Mouse (Mus musculus) cortical plate, adult 2 months (tissue): ENCODE measurements around the gene Mcoln2.

Experiments used
- CTCF ChIP-seq: fragments of 200-500 bp; IDR thresholded peaks from 2 replicates; pipeline ENCODE4 v1.5.1; 2011; ENCODE audit warnings: mild to moderate bottlenecking, control low read depth, low read length; ENCODE audit not compliant: insufficient read depth; ENCODE audit errors: extremely low read depth
- POLR2A ChIP-seq: fragments of 200-500 bp; IDR thresholded peaks from 2 replicates; pipeline ENCODE4 v1.6.1; 2011; ENCODE audit warnings: mild to moderate bottlenecking, low read length, control low read depth; ENCODE audit not compliant: insufficient read depth; ENCODE audit errors: extremely low read depth

DNA sequence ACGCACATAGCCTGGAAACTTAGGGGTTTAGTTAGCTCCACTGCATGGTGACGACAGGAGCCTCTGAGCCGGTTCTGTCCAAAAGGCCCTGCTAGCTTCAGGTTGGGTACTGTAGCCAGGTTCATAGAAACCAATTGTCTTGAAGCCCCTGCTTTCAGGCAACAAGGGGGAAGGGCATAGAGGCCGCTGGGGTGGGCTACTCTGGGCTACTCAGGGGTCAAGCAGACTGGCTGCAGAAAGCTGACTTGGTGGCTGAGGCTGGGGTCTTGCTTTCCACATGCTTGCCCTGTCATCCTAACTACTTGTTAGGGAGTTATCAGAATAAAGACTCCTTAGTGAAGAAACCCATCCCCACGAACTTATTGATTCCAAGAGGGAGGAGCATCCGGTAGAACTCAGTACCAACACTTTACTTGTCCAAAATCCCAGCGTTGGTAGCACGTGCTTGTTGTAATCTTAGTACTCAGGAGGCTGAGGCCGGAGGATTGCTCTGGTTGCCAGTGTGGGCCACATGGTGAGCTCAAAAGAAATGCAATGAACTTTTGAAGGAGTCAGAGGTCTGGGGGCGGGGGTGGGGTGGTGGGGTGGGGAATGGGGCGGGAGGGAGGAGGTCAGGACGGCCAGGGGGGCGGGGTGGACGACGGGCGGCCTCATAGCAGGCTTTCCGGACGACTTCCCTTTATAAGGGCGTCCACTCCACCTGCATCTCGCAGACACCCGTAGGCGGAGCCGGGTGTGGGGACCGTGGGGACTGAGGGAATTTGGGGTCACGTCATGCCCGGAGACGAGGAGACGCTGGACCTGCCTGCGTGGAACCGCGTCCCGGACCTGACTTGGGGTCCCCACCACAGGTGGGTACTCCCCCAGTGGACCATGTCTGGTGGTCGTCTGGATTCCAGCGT is at the start of gene Mcoln2:
- TF ChIP-seq CTCF (no peak), POLR2A (no peak)
